Mouse (Mus musculus) liver, postnatal 0 days (tissue): Measurements from ENCODE around the gene Ric1.

Experiments used
- CTCF ChIP-seq: sonication (generic); IDR thresholded peaks from 2 replicates; pipeline ENCODE4 v1.5.1; 2016; ENCODE audit warnings: antibody characterized with exemption, low read depth
- EP300 ChIP-seq: IDR thresholded peaks from 2 replicates; pipeline ENCODE4 v1.6.1; 2016; ENCODE audit warnings: antibody characterized with exemption, low read depth, mild to moderate bottlenecking

GRCm38 (mm10) chr19:29566512-29566911, 44.4 kb downstream of the Ric1 start:
- no peak for TF ChIP-seq CTCF
- no peak for TF ChIP-seq EP300
